Mouse (Mus musculus) limb, embryonic 14.5 days (tissue): Measurements from ENCODE around the gene Grin2c. TPM values are rescaled to one million over a fixed set of nuclear protein-coding genes. Genes with fewer than 3 reads are reported as not detected.

ENCODE experiments used
- ATAC-seq: fragments of 200-750 bp; cut with Nextera tagmentation; 2 replicates; pipeline ENCODE4 v1.8.0; 2017; ENCODE audit warnings: low read depth, moderate number of reproducible peaks, moderate TSS enrichment; ENCODE audit not compliant: low FRiP score
- DNase-seq: peaks from one replicate; pipeline ENCODE4 v3.0.0-alpha.2; 2015; ENCODE audit warnings: low spot score
- H3K27ac ChIP-seq: fragments of 300-500 bp; sonication (generic); replicated peaks from 2 replicates; pipeline ENCODE4 v1.5.1; 2014; ENCODE audit warnings: low read depth, mild to moderate bottlenecking, low read length, moderate library complexity, mixed read lengths
- H3K27me3 ChIP-seq: fragments of 300-500 bp; sonication (generic); 2 replicates; pipeline ENCODE4 v1.6.1; 2014; ENCODE audit warnings: low read length, mixed read lengths; ENCODE audit not compliant: control insufficient read depth, insufficient read depth
- H3K36me3 ChIP-seq: fragments of 300-500 bp; sonication (generic); 2 replicates; pipeline ENCODE4 v1.6.1; 2014; ENCODE audit warnings: mild to moderate bottlenecking, low read length, moderate library complexity, mixed read lengths; ENCODE audit not compliant: control insufficient read depth, insufficient read depth
- H3K4me1 ChIP-seq: fragments of 300-500 bp; sonication (generic); 2 replicates; pipeline ENCODE4 v1.6.1; 2014; ENCODE audit warnings: antibody characterized with exemption, low read length, mixed read lengths; ENCODE audit not compliant: control insufficient read depth, insufficient read depth
- H3K4me2 ChIP-seq: fragments of 300-500 bp; sonication (generic); replicated peaks from 2 replicates; pipeline ENCODE4 v1.6.1; 2014; ENCODE audit warnings: low read depth, mild to moderate bottlenecking, low read length, moderate library complexity; ENCODE audit not compliant: severe bottlenecking
- H3K4me3 ChIP-seq: fragments of 300-500 bp; sonication (generic); replicated peaks from 2 replicates; pipeline ENCODE4 v1.5.1; 2014; ENCODE audit warnings: low read length
- H3K9ac ChIP-seq: fragments of 300-500 bp; sonication (generic); 2 replicates; pipeline ENCODE4 v1.6.1; 2014; ENCODE audit warnings: mild to moderate bottlenecking, low read depth, low read length, moderate library complexity; ENCODE audit not compliant: severe bottlenecking
- H3K9me3 ChIP-seq: fragments of 300-500 bp; sonication (generic); 2 replicates; pipeline ENCODE4 v1.6.1; 2016; ENCODE audit warnings: low read length; ENCODE audit not compliant: control insufficient read depth
- POLR2A ChIP-seq: fragments of 200-500 bp; IDR thresholded peaks from 2 replicates; pipeline ENCODE4 v1.8.0; 2012; ENCODE audit warnings: inconsistent platforms, mild to moderate bottlenecking, moderate library complexity, borderline replicate concordance; ENCODE audit not compliant: insufficient read depth, insufficient read length; ENCODE audit errors: extremely low read depth
- WGBS: fragments of 180-500 bp; shearing (Covaris S2); extraction: QIAGEN DNeasy Blood & Tissue Kit; methylation state at CpG from one replicate; pipeline ENCODE4 v1.1.7; 2014; 5-methylcytosine and 5-hydroxymethylcytosine counted together
- microRNA-seq: library from miRNA; unstranded; fragments of <30 nt; microRNA quantifications from one replicate; pipeline ENCODE4, GENCODE M21; 2016
- polyA plus RNA-seq, 2 experiments: library from polyadenylated mRNA; depleted of rRNA in 1 of 2; stranded (reverse) in 1 of 2; unstranded in 1 of 2; fragments of >200 nt; fragmentation: Nextera tagmentation in 1 of 2; extraction: Ambion mirVana in 1 of 2; gene quantifications; 2 replicates each; pipeline versions ENCODE4 v1.2.1 to v1.2.3; 2012 to 2014

Gene Grin2c
- polyA plus RNA-seq, 2 experiments = 0.21 TPM; not detected in 1

GRCm38 (mm10) chr11:115208776-115209732 lies 58.0 kb downstream of the Grin2c start:
- Histone ChIP-seq H3K9ac (no peak overlapping the region), H3K4me1 (no peaks in the 10 kb centered on the region), H3K27ac (no peak overlapping the region), H3K27me3 (no peaks in the 10 kb centered on the region), H3K4me3 (no peak overlapping the region), H3K9me3 (no peaks in the 10 kb centered on the region), H3K4me2 (no peak overlapping the region), H3K36me3 (peaks cover 33% of the 10 kb centered on the region)
- ATAC-seq (no peak), DNase-seq (no peak)
- 75% methylated on average over 25 of the region's 25 CpGs for WGBS
- TF ChIP-seq POLR2A = no peak

- DNase-seq (no peak), ATAC-seq (no peak)
- H3K27ac ChIP-seq = no peak overlapping the region
- H3K4me3 ChIP-seq = no peak overlapping the region
- H3K4me1 ChIP-seq = no peaks in the 10 kb centered on the region
- no peaks in the 10 kb centered on the region for H3K9me3 ChIP-seq
- no peaks in the 10 kb centered on the region for H3K27me3 ChIP-seq
- no peak for TF ChIP-seq POLR2A
- peaks cover 33% of the 10 kb centered on the region for H3K36me3 ChIP-seq
- no peak overlapping the region for H3K9ac ChIP-seq
- 69% methylated on average over 12 of the region's 12 CpGs for WGBS
- H3K4me2 ChIP-seq = no peak overlapping the region
These were observed 58.9 kb downstream of the Grin2c start for GRCm38 (mm10) chr11:115208126-115208525.

- Histone ChIP-seq H3K27ac (no peak overlapping the region), H3K4me1 (no peaks in the 10 kb centered on the region), H3K4me2 (no peak overlapping the region), H3K27me3 (no peaks in the 10 kb centered on the region), H3K9me3 (no peaks in the 10 kb centered on the region), H3K4me3 (no peak overlapping the region), H3K9ac (no peak overlapping the region), H3K36me3 (peaks cover 38% of the 10 kb centered on the region)
- TF ChIP-seq POLR2A = no peak
- 0 out of 2 replicates have a peak, but pooled peaks have one; percentile 12 for ATAC-seq
- no peak for DNase-seq
- WGBS = 89% methylated on average over 9 of the region's 9 CpGs
These were observed 64.3 kb downstream of the Grin2c start for GRCm38 (mm10) chr11:115202756-115203155.

GRCm38 (mm10) chr11:115202316-115202715 lies 64.7 kb downstream of the Grin2c start:
- ATAC-seq = peak; percentile 83
- no peak overlapping the region for H3K9ac ChIP-seq
- WGBS = 16% methylated on average over 12 of the region's 12 CpGs
- no peaks in the 10 kb centered on the region for H3K27me3 ChIP-seq
- peak; percentile 73 for DNase-seq
- peaks cover 39% of the 10 kb centered on the region for H3K36me3 ChIP-seq
- no peak for TF ChIP-seq POLR2A
- H3K9me3 ChIP-seq = no peaks in the 10 kb centered on the region
- H3K4me2 ChIP-seq = no peak overlapping the region
- no peak overlapping the region for H3K4me3 ChIP-seq
- H3K27ac ChIP-seq = no peak overlapping the region
- no peaks in the 10 kb centered on the region for H3K4me1 ChIP-seq

GRCm38 (mm10) chr11:115200520-115200919 lies 66.5 kb downstream of the Grin2c start:
- Histone ChIP-seq H3K4me3 (no peak overlapping the region), H3K4me1 (no peaks in the 10 kb centered on the region), H3K4me2 (no peak overlapping the region), H3K9me3 (no peaks in the 10 kb centered on the region), H3K27me3 (no peaks in the 10 kb centered on the region), H3K27ac (no peak overlapping the region), H3K9ac (no peak overlapping the region), H3K36me3 (peaks cover 25% of the 10 kb centered on the region)
- DNase-seq = no peak
- WGBS = 90% methylated on average over 4 of the region's 4 CpGs
- TF ChIP-seq POLR2A = no peak
- no peak for ATAC-seq

Small RNAs within 50 kb of the gene (microRNA-seq; reads per million reads assigned to microRNA genes)
- not detected for gene Gm25837

Other genes starting within 250 kb of the Grin2c start
- 0.18 TPM in 1 of 2 replicates, not detected in the other for gene Cd300ld4, start 240.2 kb downstream of the Grin2c start, polyA plus RNA-seq (2012; rRNA removed)
- not detected in 2 replicates for gene Cd300ld4, start 240.2 kb downstream of the Grin2c start, polyA plus RNA-seq (2014; fragmentation: Nextera tagmentation; extraction: Ambion mirVana)
- 0.24 and 0.48 TPM in 2 replicates for gene Cd300ld5, start 229.5 kb downstream of the Grin2c start, polyA plus RNA-seq (2012; rRNA removed)
- gene Cd300ld5, start 229.5 kb downstream of the Grin2c start, polyA plus RNA-seq (2014; fragmentation: Nextera tagmentation; extraction: Ambion mirVana) = not detected in 2 replicates
- 0.37 and 0.65 TPM in 2 replicates for gene Cd300ld3, start 218.8 kb downstream of the Grin2c start, polyA plus RNA-seq (2012; rRNA removed)
- not detected in 2 replicates for gene Cd300ld3, start 218.8 kb downstream of the Grin2c start, polyA plus RNA-seq (2014; fragmentation: Nextera tagmentation; extraction: Ambion mirVana)
- 0.10 and 0.15 TPM in 2 replicates for gene Cd300e, start 205.1 kb downstream of the Grin2c start, polyA plus RNA-seq (2012; rRNA removed)
- 0.08 and 0.10 TPM in 2 replicates for gene Cd300e, start 205.1 kb downstream of the Grin2c start, polyA plus RNA-seq (2014; fragmentation: Nextera tagmentation; extraction: Ambion mirVana)
- 1.5 and 1.7 TPM in 2 replicates for gene Rab37, start 175.8 kb downstream of the Grin2c start, polyA plus RNA-seq (2012; rRNA removed)
- 1.5 and 1.8 TPM in 2 replicates for gene Rab37, start 175.8 kb downstream of the Grin2c start, polyA plus RNA-seq (2014; fragmentation: Nextera tagmentation; extraction: Ambion mirVana)
- 0.35 and 0.65 TPM in 2 replicates for gene Cd300lf, start 133.3 kb downstream of the Grin2c start, polyA plus RNA-seq (2012; rRNA removed)
- gene Cd300lf, start 133.3 kb downstream of the Grin2c start, polyA plus RNA-seq (2014; fragmentation: Nextera tagmentation; extraction: Ambion mirVana) = 0.14 and 0.29 TPM in 2 replicates
- gene Slc9a3r1, start 103.9 kb downstream of the Grin2c start, polyA plus RNA-seq (2012; rRNA removed) = 19.1 and 22.0 TPM in 2 replicates
- gene Slc9a3r1, start 103.9 kb downstream of the Grin2c start, polyA plus RNA-seq (2014; fragmentation: Nextera tagmentation; extraction: Ambion mirVana) = 29.9 and 33.7 TPM in 2 replicates
- 9.2 and 16.9 TPM in 2 replicates for gene Tmem104, start 79.8 kb downstream of the Grin2c start, polyA plus RNA-seq (2012; rRNA removed)
- 11.4 and 12.4 TPM in 2 replicates for gene Tmem104, start 79.8 kb downstream of the Grin2c start, polyA plus RNA-seq (2014; fragmentation: Nextera tagmentation; extraction: Ambion mirVana)
- 25.6 and 32.1 TPM in 2 replicates for gene Nat9, start 79.4 kb downstream of the Grin2c start, polyA plus RNA-seq (2012; rRNA removed)
- gene Nat9, start 79.4 kb downstream of the Grin2c start, polyA plus RNA-seq (2014; fragmentation: Nextera tagmentation; extraction: Ambion mirVana) = 20.0 and 24.3 TPM in 2 replicates
- 16.8 and 21.8 TPM in 2 replicates for gene Fdxr, start 9.8 kb upstream of the Grin2c start, polyA plus RNA-seq (2012; rRNA removed)
- 11.5 and 13.0 TPM in 2 replicates for gene Fdxr, start 9.8 kb upstream of the Grin2c start, polyA plus RNA-seq (2014; fragmentation: Nextera tagmentation; extraction: Ambion mirVana)
- gene Fads6, start 30.4 kb upstream of the Grin2c start, polyA plus RNA-seq (2012; rRNA removed) = 0.35 and 0.40 TPM in 2 replicates
- 0.12 TPM in 1 of 2 replicates, not detected in the other for gene Fads6, start 30.4 kb upstream of the Grin2c start, polyA plus RNA-seq (2014; fragmentation: Nextera tagmentation; extraction: Ambion mirVana)
- 0.29 and 0.44 TPM in 2 replicates for gene Otop2, start 39.9 kb upstream of the Grin2c start, polyA plus RNA-seq (2012; rRNA removed)
- 0.08 and 0.19 TPM in 2 replicates for gene Otop2, start 39.9 kb upstream of the Grin2c start, polyA plus RNA-seq (2014; fragmentation: Nextera tagmentation; extraction: Ambion mirVana)
- gene Ush1g, start 54.8 kb upstream of the Grin2c start, polyA plus RNA-seq (2012; rRNA removed) = not detected in 2 replicates
- gene Ush1g, start 54.8 kb upstream of the Grin2c start, polyA plus RNA-seq (2014; fragmentation: Nextera tagmentation; extraction: Ambion mirVana) = not detected in 2 replicates
- not detected in 2 replicates for gene Otop3, start 67.5 kb upstream of the Grin2c start, polyA plus RNA-seq (2012; rRNA removed)
- not detected in 2 replicates for gene Otop3, start 67.5 kb upstream of the Grin2c start, polyA plus RNA-seq (2014; fragmentation: Nextera tagmentation; extraction: Ambion mirVana)
- 4.5 and 5.9 TPM in 2 replicates for gene Hid1, start 100.5 kb upstream of the Grin2c start, polyA plus RNA-seq (2012; rRNA removed)
- gene Hid1, start 100.5 kb upstream of the Grin2c start, polyA plus RNA-seq (2014; fragmentation: Nextera tagmentation; extraction: Ambion mirVana) = 2.1 and 2.3 TPM in 2 replicates
- 18.8 and 23.9 TPM in 2 replicates for gene Cdr2l, start 114.7 kb upstream of the Grin2c start, polyA plus RNA-seq (2012; rRNA removed)
- gene Cdr2l, start 114.7 kb upstream of the Grin2c start, polyA plus RNA-seq (2014; fragmentation: Nextera tagmentation; extraction: Ambion mirVana) = 10.9 and 11.1 TPM in 2 replicates
- gene Mrpl58, start 136.5 kb upstream of the Grin2c start, polyA plus RNA-seq (2012; rRNA removed) = 76.7 and 92.2 TPM in 2 replicates
- gene Mrpl58, start 136.5 kb upstream of the Grin2c start, polyA plus RNA-seq (2014; fragmentation: Nextera tagmentation; extraction: Ambion mirVana) = 169 and 181 TPM in 2 replicates
- gene Atp5h, start 152.7 kb upstream of the Grin2c start, polyA plus RNA-seq (2012; rRNA removed) = 294 and 427 TPM in 2 replicates
- 870 and 933 TPM in 2 replicates for gene Atp5h, start 152.7 kb upstream of the Grin2c start, polyA plus RNA-seq (2014; fragmentation: Nextera tagmentation; extraction: Ambion mirVana)
- gene Kctd2, start 152.9 kb upstream of the Grin2c start, polyA plus RNA-seq (2012; rRNA removed) = 30.0 and 30.5 TPM in 2 replicates
- gene Kctd2, start 152.9 kb upstream of the Grin2c start, polyA plus RNA-seq (2014; fragmentation: Nextera tagmentation; extraction: Ambion mirVana) = 26.3 and 27.8 TPM in 2 replicates
- gene Trim80, start 173.3 kb upstream of the Grin2c start, polyA plus RNA-seq (2012; rRNA removed) = not detected in 2 replicates
- gene Trim80, start 173.3 kb upstream of the Grin2c start, polyA plus RNA-seq (2014; fragmentation: Nextera tagmentation; extraction: Ambion mirVana) = 0.15 TPM in 1 of 2 replicates, not detected in the other
- 0.04 and 0.08 TPM in 2 replicates for gene Slc16a5, start 195.2 kb upstream of the Grin2c start, polyA plus RNA-seq (2012; rRNA removed)
- not detected in 2 replicates for gene Slc16a5, start 195.2 kb upstream of the Grin2c start, polyA plus RNA-seq (2014; fragmentation: Nextera tagmentation; extraction: Ambion mirVana)
- gene Armc7, start 208.4 kb upstream of the Grin2c start, polyA plus RNA-seq (2012; rRNA removed) = 7.5 and 9.7 TPM in 2 replicates
- 8.4 and 8.5 TPM in 2 replicates for gene Armc7, start 208.4 kb upstream of the Grin2c start, polyA plus RNA-seq (2014; fragmentation: Nextera tagmentation; extraction: Ambion mirVana)
- gene Nt5c, start 224.6 kb upstream of the Grin2c start, polyA plus RNA-seq (2012; rRNA removed) = 51.8 and 55.4 TPM in 2 replicates
- gene Nt5c, start 224.6 kb upstream of the Grin2c start, polyA plus RNA-seq (2014; fragmentation: Nextera tagmentation; extraction: Ambion mirVana) = 70.6 and 76.6 TPM in 2 replicates
- 411 and 458 TPM in 2 replicates for gene Jpt1, start 247.1 kb upstream of the Grin2c start, polyA plus RNA-seq (2012; rRNA removed)
- gene Jpt1, start 247.1 kb upstream of the Grin2c start, polyA plus RNA-seq (2014; fragmentation: Nextera tagmentation; extraction: Ambion mirVana) = 541 and 547 TPM in 2 replicates